Mouse (Mus musculus) forebrain, embryonic 14.5 days (tissue): Measurements from ENCODE around the gene Nup54. TPM values are rescaled to one million over a fixed set of nuclear protein-coding genes. Genes with fewer than 3 reads are reported as not detected.

Experiments
- ATAC-seq: fragments of 200-750 bp; cut with Nextera tagmentation; 2 replicates; pipeline ENCODE4 v1.8.0; 2017; ENCODE audit warnings: mild to moderate bottlenecking, moderate library complexity
- DNase-seq: peaks from one replicate; pipeline ENCODE4 v3.0.0-alpha.2; 2015; ENCODE audit warnings: low spot score
- H3K27ac ChIP-seq: fragments of 300-500 bp; sonication (generic); 2 replicates; pipeline ENCODE4 v1.5.1; 2014; ENCODE audit warnings: low read depth, mild to moderate bottlenecking, control low read depth, low read length, moderate library complexity
- H3K27me3 ChIP-seq: fragments of 300-500 bp; sonication (generic); replicated peaks from 2 replicates; pipeline ENCODE4 v1.6.1; 2014; ENCODE audit warnings: low read length, control low read depth, mixed read lengths; ENCODE audit not compliant: control insufficient read depth, insufficient read depth
- H3K36me3 ChIP-seq: fragments of 300-500 bp; sonication (generic); 2 replicates; pipeline ENCODE4 v1.6.1; 2014; ENCODE audit warnings: low read length, control low read depth; ENCODE audit not compliant: control insufficient read depth, insufficient read depth
- H3K4me1 ChIP-seq: fragments of 300-500 bp; sonication (generic); 2 replicates; pipeline ENCODE4 v1.6.1; 2014; ENCODE audit warnings: antibody characterized with exemption, low read length, control low read depth; ENCODE audit not compliant: control insufficient read depth, insufficient read depth
- H3K4me2 ChIP-seq: fragments of 300-500 bp; sonication (generic); 2 replicates; pipeline ENCODE4 v1.6.1; 2014; ENCODE audit warnings: mild to moderate bottlenecking, control low read depth, low read length
- H3K4me3 ChIP-seq: fragments of 300-500 bp; sonication (generic); 2 replicates; pipeline ENCODE4 v1.5.1; 2014; ENCODE audit warnings: low read depth, low read length, control low read depth
- H3K9ac ChIP-seq: fragments of 300-500 bp; sonication (generic); 2 replicates; pipeline ENCODE4 v1.6.1; 2014; ENCODE audit warnings: mild to moderate bottlenecking, low read length, control low read depth, moderate library complexity
- H3K9me3 ChIP-seq: fragments of 300-500 bp; sonication (generic); replicated peaks from 2 replicates; pipeline ENCODE4 v1.6.1; 2016; ENCODE audit warnings: low read length, control low read depth, mixed read lengths; ENCODE audit not compliant: control insufficient read depth
- WGBS: fragments of 180-500 bp; shearing (Covaris S2); extraction: QIAGEN DNeasy Blood & Tissue Kit; methylation state at CpG from one replicate; pipeline ENCODE4 v1.1.7; 2014; 5-methylcytosine and 5-hydroxymethylcytosine counted together
- polyA plus RNA-seq: library from polyadenylated mRNA; unstranded; fragments of >200 nt; fragmentation: Nextera tagmentation; extraction: Ambion mirVana; gene quantifications from 2 replicates; pipeline ENCODE4 v1.2.1, GENCODE M21; 2014

The Nup54 gene
- polyA plus RNA-seq, 1 experiment from 2014 or later: 55.4 TPM

DNA sequence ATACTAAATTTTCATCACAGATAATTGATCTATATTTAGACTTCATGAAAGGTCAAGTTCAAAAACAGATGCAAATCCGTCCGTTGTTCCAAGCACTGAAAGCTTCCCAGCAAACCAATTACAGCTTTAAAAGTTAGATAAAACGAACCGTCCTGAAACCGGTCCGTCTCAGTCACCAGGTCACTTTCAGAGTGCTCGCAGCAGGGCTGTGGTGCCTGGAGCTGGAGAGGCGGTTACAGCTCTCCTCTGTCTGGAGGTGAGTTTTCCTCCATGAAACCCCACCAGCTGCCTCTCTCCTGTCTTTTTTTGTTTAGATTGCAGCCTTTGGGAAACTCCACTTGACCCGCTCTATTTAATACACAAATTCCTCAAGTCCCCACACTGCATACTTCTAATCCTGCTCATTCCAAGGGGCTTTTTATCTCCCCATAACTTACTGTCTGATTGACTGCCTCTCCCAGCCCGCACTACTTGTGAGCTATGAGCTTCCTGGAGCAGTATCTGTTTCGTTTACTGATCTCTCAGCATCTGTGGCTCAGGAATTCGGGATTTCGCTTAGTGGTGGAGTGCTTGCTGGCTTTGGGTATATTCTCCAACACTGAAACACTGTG lies 58.1 kb downstream of the Nup54 start:
- H3K27ac ChIP-seq: no peak overlapping the region
- H3K4me3 ChIP-seq: no peak overlapping the region
- DNase-seq: no peak
- no peaks in the 10 kb centered on the region for H3K4me1 ChIP-seq
- H3K9ac ChIP-seq: no peak overlapping the region
- no peak for ATAC-seq
- no peaks in the 10 kb centered on the region for H3K36me3 ChIP-seq
- H3K9me3 ChIP-seq: no peaks in the 10 kb centered on the region
- WGBS: 32% methylated on average over 13 of the region's 13 CpGs
- peak overlapping the region; percentile 7; the same call in 1 of the 2 replicates for H3K4me2 ChIP-seq
- no peaks in the 10 kb centered on the region for H3K27me3 ChIP-seq

GRCm38 (mm10) chr5:92375368-92375767 lies 59.7 kb downstream of the Nup54 start:
- Histone ChIP-seq H3K9ac (no peak overlapping the region), H3K9me3 (no peaks in the 10 kb centered on the region), H3K27ac (no peak overlapping the region), H3K4me1 (no peaks in the 10 kb centered on the region), H3K36me3 (no peaks in the 10 kb centered on the region), H3K4me2 (no peak overlapping the region), H3K27me3 (no peaks in the 10 kb centered on the region), H3K4me3 (no peak overlapping the region)
- DNase-seq (no peak), ATAC-seq (no peak)
- 89% methylated on average over 17 of the region's 17 CpGs for WGBS

GRCm38 (mm10) chr5:92374721-92375142 lies 60.3 kb downstream of the Nup54 start:
- H3K4me3 ChIP-seq: no peak overlapping the region
- H3K36me3 ChIP-seq: no peaks in the 10 kb centered on the region
- no peak overlapping the region for H3K9ac ChIP-seq
- no peak overlapping the region for H3K27ac ChIP-seq
- no peak for ATAC-seq
- 78% methylated on average over 6 of the region's 6 CpGs for WGBS
- no peak for DNase-seq
- H3K27me3 ChIP-seq: no peaks in the 10 kb centered on the region
- H3K9me3 ChIP-seq: no peaks in the 10 kb centered on the region
- H3K4me2 ChIP-seq: no peak overlapping the region
- H3K4me1 ChIP-seq: no peaks in the 10 kb centered on the region

GRCm38 (mm10) chr5:92372605-92373004 lies 62.4 kb downstream of the Nup54 start:
- DNase-seq (no peak), ATAC-seq (no peak)
- Histone ChIP-seq H3K9me3 (no peaks in the 10 kb centered on the region), H3K9ac (no peak overlapping the region), H3K27ac (no peak overlapping the region), H3K27me3 (no peaks in the 10 kb centered on the region), H3K4me3 (no peak overlapping the region), H3K4me1 (no peaks in the 10 kb centered on the region), H3K36me3 (no peaks in the 10 kb centered on the region), H3K4me2 (no peak overlapping the region)
- WGBS: 66% methylated on average over 2 of the region's 2 CpGs

GRCm38 (mm10) chr5:92371361-92371976 lies 63.5 kb downstream of the Nup54 start:
- ATAC-seq: peak; percentile 53
- peak; percentile 41 for DNase-seq

DNA sequence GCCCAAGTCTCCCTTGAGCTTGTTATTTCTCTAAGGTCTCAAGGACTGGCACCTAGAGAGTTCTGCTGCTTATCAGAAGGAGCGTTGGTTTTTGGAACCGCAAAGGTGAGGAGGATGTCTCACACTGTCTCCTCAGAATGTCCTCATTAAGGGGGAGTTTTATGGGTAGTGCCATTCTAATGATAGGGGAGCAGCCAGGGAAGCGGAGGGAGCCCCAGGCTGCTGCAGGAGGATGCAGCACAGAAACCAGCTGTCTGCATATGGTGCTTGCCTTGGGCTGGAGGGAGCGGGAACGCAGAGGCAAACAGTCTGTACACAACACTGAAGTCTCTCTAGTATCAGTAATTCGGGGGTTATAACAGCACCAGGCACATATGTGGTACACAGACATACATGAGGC lies 64.1 kb downstream of the Nup54 start:
- H3K4me1 ChIP-seq: no peaks in the 10 kb centered on the region
- 70% methylated on average over 6 of the region's 6 CpGs for WGBS

More at GRCm38 (mm10) chr5:92371361-92371976, 63.5 kb downstream of the Nup54 start:
- WGBS: 41% methylated on average over 14 of the region's 14 CpGs
- Histone ChIP-seq H3K4me1 (no peaks in the 10 kb centered on the region), H3K27me3 (no peaks in the 10 kb centered on the region), H3K9ac (no peak overlapping the region), H3K4me3 (no peak overlapping the region), H3K4me2 (no peak overlapping the region), H3K9me3 (no peaks in the 10 kb centered on the region), H3K36me3 (no peaks in the 10 kb centered on the region), H3K27ac (no peak overlapping the region)

DNA sequence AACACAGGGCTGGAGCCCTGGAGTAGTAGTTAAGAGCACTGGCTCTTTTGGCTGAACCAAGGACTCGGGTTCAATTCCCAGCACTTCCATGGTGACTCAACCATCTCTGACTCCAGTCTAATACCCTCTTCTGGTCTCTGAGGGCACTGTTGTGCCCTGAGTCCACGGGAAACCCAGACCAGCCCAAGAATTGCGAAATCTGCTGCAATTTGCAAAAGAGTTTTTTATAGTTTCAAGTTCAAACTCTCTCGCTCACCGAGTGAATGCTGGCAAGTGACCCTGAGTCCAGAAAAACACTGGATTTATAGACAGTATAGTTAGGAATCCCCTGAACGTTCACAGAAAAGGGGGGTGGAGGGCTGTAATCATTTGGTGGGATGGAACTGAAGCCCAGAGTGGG lies 64.6 kb downstream of the Nup54 start:
- 86% methylated on average over 6 of the region's 6 CpGs for WGBS
- no peaks in the 10 kb centered on the region for H3K9me3 ChIP-seq
- no peaks in the 10 kb centered on the region for H3K4me1 ChIP-seq
- ATAC-seq: no peak
- no peaks in the 10 kb centered on the region for H3K27me3 ChIP-seq
- H3K4me3 ChIP-seq: no peak overlapping the region
- H3K4me2 ChIP-seq: no peak overlapping the region
- no peak overlapping the region for H3K9ac ChIP-seq
- no peaks in the 10 kb centered on the region for H3K36me3 ChIP-seq
- DNase-seq: no peak
- no peak overlapping the region for H3K27ac ChIP-seq

More for the DNA sequence above, 64.1 kb downstream of the Nup54 start:
- Histone ChIP-seq H3K4me2 (no peak overlapping the region), H3K27me3 (no peaks in the 10 kb centered on the region), H3K4me3 (no peak overlapping the region), H3K36me3 (no peaks in the 10 kb centered on the region), H3K27ac (no peak overlapping the region), H3K9me3 (no peaks in the 10 kb centered on the region), H3K9ac (no peak overlapping the region)
- ATAC-seq (0 out of 2 replicates have a peak, but pooled peaks have one; percentile 24), DNase-seq (no peak)

GRCm38 (mm10) chr5:92369151-92369994 lies 65.6 kb downstream of the Nup54 start:
- no peaks in the 10 kb centered on the region for H3K27me3 ChIP-seq
- H3K27ac ChIP-seq: no peak overlapping the region
- no peaks in the 10 kb centered on the region for H3K9me3 ChIP-seq
- DNase-seq (peak; percentile 68), ATAC-seq (peak; percentile 84)
- no peak overlapping the region for H3K4me3 ChIP-seq
- 72% methylated on average over 13 of the region's 13 CpGs for WGBS
- H3K4me1 ChIP-seq: no peaks in the 10 kb centered on the region
- no peak overlapping the region for H3K9ac ChIP-seq
- H3K36me3 ChIP-seq: no peaks in the 10 kb centered on the region
- H3K4me2 ChIP-seq: no peak overlapping the region
